8 mouse cellular contexts compared by ENCODE assay signal in the genomic region with DNA sequence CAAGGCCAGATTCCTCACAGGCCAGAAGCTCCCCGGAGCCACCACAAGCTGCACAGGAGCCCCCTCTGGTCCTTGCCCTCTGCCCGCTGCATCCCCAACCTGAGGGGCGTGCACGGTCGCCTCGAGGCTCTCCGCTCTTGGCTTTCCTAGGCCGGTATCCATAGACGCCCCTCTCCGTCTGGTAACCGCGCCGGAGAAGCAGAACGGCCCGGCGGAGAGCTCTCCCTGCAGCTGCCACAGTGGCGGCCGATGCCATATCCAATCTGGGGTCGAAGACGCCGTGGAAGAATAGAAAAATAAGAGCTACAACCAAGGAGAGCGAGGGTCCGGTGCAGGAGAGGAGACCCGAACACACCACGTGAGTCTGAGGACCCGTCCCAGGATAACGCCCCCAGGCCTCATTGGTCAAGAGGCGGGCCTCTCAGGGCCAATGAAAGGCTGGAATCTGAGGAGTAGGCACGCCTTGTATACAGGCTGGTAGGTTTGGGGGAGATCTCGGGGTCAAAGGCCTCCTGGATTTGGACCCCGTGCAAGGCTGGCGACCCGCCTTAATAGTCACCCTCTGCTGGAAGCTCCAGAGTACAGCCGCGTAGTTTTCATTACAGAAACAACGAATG. TPM values are rescaled to one million over a fixed set of nuclear protein-coding genes. Genes with fewer than 3 reads are reported as not detected.
DNase-seq lines count a peak whose midpoint lies in the region; ATAC-seq and TF ChIP-seq lines count a peak whose summit lies in the region.

Dhtkd1 (minus strand) TSS at position 377 of the 617 bp plus-strand sequence.

- WGBS in hindbrain, postnatal 0 days: 2% methylated on average over 36 of the region's 36 CpGs

- no peaks in the 10 kb centered on the region for H3K4me1 ChIP-seq in hindbrain, postnatal 0 days (ENCODE audit: insufficient read depth, low read length)

- TF ChIP-seq CTCF in hindbrain, postnatal 0 days (IDR thresholded peaks at IDR 0.05; ENCODE audit: low read depth): peak; percentile 48

- no peaks in the 10 kb centered on the region for H3K36me3 ChIP-seq in hindbrain, postnatal 0 days (ENCODE audit: insufficient read depth, low read length)

- no peaks in the 10 kb centered on the region for H3K27me3 ChIP-seq in hindbrain, postnatal 0 days (ENCODE audit: insufficient read depth, low read length)

- peak within 1 kb of the TSS; percentile 71 for H3K4me2 ChIP-seq in hindbrain, postnatal 0 days (ENCODE audit: low read depth, low read length)

- H3K9me3 ChIP-seq in hindbrain, postnatal 0 days (ENCODE audit: low read length): no peaks in the 10 kb centered on the region

- ATAC-seq in hindbrain, postnatal 0 days: peak; percentile 98

- H3K27ac ChIP-seq in hindbrain, postnatal 0 days: peak within 1 kb of the TSS; percentile 80

- DNase-seq in adrenal gland, adult 8-10 months: peak; percentile 66
- DNase-seq in embryo, embryonic 11 days: peak; percentile 90
- DNase-seq in gastrocnemius, postnatal 10 days: peak; percentile 46
- peak; percentile 87 for DNase-seq in hindbrain, postnatal 0 days (ENCODE audit: low spot score)
- DNase-seq in left cerebral cortex, adult 11 months (ENCODE audit: low spot score): peak; percentile 45
- DNase-seq in lung, postnatal 25 days (ENCODE audit: low spot score): peak; percentile 49
- DNase-seq in retina, embryonic 14.5 days (ENCODE audit: low spot score): peak; percentile 73
- peak; percentile 56 for DNase-seq in thymus, postnatal 4 days

- H3K4me3 ChIP-seq in hindbrain, postnatal 0 days (ENCODE audit: low read length): peak within 1 kb of the TSS; percentile 57

- peak within 1 kb of the TSS; percentile 68 for H3K9ac ChIP-seq in hindbrain, postnatal 0 days (replicated peaks; ENCODE audit: low read length)

RNA-seq across cellular contexts. Expression of gene Dhtkd1, which starts in this region (rescaled TPM):
- 10 to 100 TPM; 12.2 to 23.6 (median 16.3) TPM for total RNA-seq in adrenal gland, adult 8-10 months (2022)
- 1 to 10 TPM; 1.3 to 2.2 TPM for total RNA-seq in gastrocnemius, postnatal 10 days (2021)
- total RNA-seq in hindbrain, postnatal 0 days (2014; rRNA removed): 6.6 and 9.3 TPM in 2 replicates
- polyA plus RNA-seq in hindbrain, postnatal 0 days (2015; fragmentation: Nextera tagmentation; extraction: Ambion mirVana): 3.7 and 4.9 TPM in 2 replicates

Comparison
In these comparisons a context has a peak if more than half of its experiments do, and no peak if none do; other contexts are left out.
1. Peak in every context shown above with its lines: DNase-seq, ATAC-seq, H3K4me3 ChIP-seq and H3K27ac ChIP-seq.